Mouse (Mus musculus): ENCODE results near the gene Lipc.

The Lipc gene

GRCm38 (mm10) chr9:70952126-70952525 lies at the start of gene Lipc:
TSS of gene Lipc (minus strand) at chr9:70952226.
- DNase-seq (ENCODE audit: low read depth, low spot score) = no peak

GRCm38 (mm10) chr9:70999161-70999560 lies 47.1 kb upstream of the Lipc start:
- DNase-seq (ENCODE audit: low read depth, low spot score) = no peak

- no peak for DNase-seq (ENCODE audit: low read depth, low spot score)
Observed at GRCm38 (mm10) chr9:70998719-70999118, 46.7 kb upstream of the Lipc start.

- no peak for DNase-seq (ENCODE audit: low read depth, low spot score)
Observed at GRCm38 (mm10) chr9:70993326-70993725, 41.3 kb upstream of the Lipc start.

GRCm38 (mm10) chr9:70991401-70991800 lies 39.4 kb upstream of the Lipc start:
- no peak for DNase-seq (ENCODE audit: low read depth, low spot score)

- DNase-seq (ENCODE audit: low read depth, low spot score) = peak; percentile 25
Observed at GRCm38 (mm10) chr9:70987210-70987609, 35.2 kb upstream of the Lipc start.

GRCm38 (mm10) chr9:70982991-70983480 lies 31.0 kb upstream of the Lipc start:
- no peak for DNase-seq (ENCODE audit: low read depth, low spot score)

GRCm38 (mm10) chr9:70981721-70982120 lies 29.7 kb upstream of the Lipc start:
- no peak for DNase-seq (ENCODE audit: low read depth, low spot score)

GRCm38 (mm10) chr9:70979641-70980040 lies 27.6 kb upstream of the Lipc start:
- no peak for DNase-seq (ENCODE audit: low read depth, low spot score)

- no peak for DNase-seq (ENCODE audit: low read depth, low spot score)
Observed at GRCm38 (mm10) chr9:70979171-70979570, 27.1 kb upstream of the Lipc start.

- peak; percentile 12 for DNase-seq (ENCODE audit: low read depth, low spot score)
Observed at GRCm38 (mm10) chr9:70977392-70977791, 25.4 kb upstream of the Lipc start.

GRCm38 (mm10) chr9:70975921-70976320 lies 23.9 kb upstream of the Lipc start:
- no peak for DNase-seq (ENCODE audit: low read depth, low spot score)

- no peak for DNase-seq (ENCODE audit: low read depth, low spot score)
Observed at GRCm38 (mm10) chr9:70973286-70973685, 21.3 kb upstream of the Lipc start.

GRCm38 (mm10) chr9:70969244-70969643 lies 17.2 kb upstream of the Lipc start:
- DNase-seq (ENCODE audit: low read depth, low spot score) = no peak

- no peak for DNase-seq (ENCODE audit: low read depth, low spot score)
Observed at GRCm38 (mm10) chr9:70965999-70966994, 14.3 kb upstream of the Lipc start.

GRCm38 (mm10) chr9:70965422-70965821 lies 13.4 kb upstream of the Lipc start:
- DNase-seq (ENCODE audit: low read depth, low spot score) = no peak

GRCm38 (mm10) chr9:70965011-70965410 lies 13.0 kb upstream of the Lipc start:
- no peak for DNase-seq (ENCODE audit: low read depth, low spot score)

GRCm38 (mm10) chr9:70963461-70963891 lies 11.4 kb upstream of the Lipc start:
- no peak for DNase-seq (ENCODE audit: low read depth, low spot score)

- DNase-seq (ENCODE audit: low read depth, low spot score) = no peak
Observed at GRCm38 (mm10) chr9:70962781-70963455, 10.9 kb upstream of the Lipc start.

- DNase-seq (ENCODE audit: low read depth, low spot score) = no peak
Observed at GRCm38 (mm10) chr9:70960301-70960700, 8.3 kb upstream of the Lipc start.

GRCm38 (mm10) chr9:70959866-70960265 lies 7.8 kb upstream of the Lipc start:
- no peak for DNase-seq (ENCODE audit: low read depth, low spot score)

- DNase-seq (ENCODE audit: low read depth, low spot score) = no peak
Observed at GRCm38 (mm10) chr9:70959447-70959846, 7.4 kb upstream of the Lipc start.
